Mouse (Mus musculus) cerebellum, adult 2 months (tissue): Measurements from ENCODE around the gene Cfap43.

Source experiments
- CTCF ChIP-seq: fragments of 200-500 bp; IDR thresholded peaks from 2 replicates; pipeline ENCODE4 v1.5.1; 2011; ENCODE audit warnings: low read depth, mild to moderate bottlenecking, control low read depth, low read length, moderate library complexity, borderline replicate concordance; ENCODE audit not compliant: insufficient read depth
- POLR2A ChIP-seq: fragments of 200-500 bp; IDR thresholded peaks from 2 replicates; pipeline ENCODE4 v1.6.1; 2011; ENCODE audit warnings: low read length, control low read depth, borderline replicate concordance; ENCODE audit not compliant: insufficient read depth

GRCm38 (mm10) chr19:47824026-47824425 lies 95.1 kb downstream of the Cfap43 start:
- TF ChIP-seq CTCF, result no peak
- no peak for TF ChIP-seq POLR2A
